ENCODE assay signal across 9 mouse cellular contexts in the genomic region with DNA sequence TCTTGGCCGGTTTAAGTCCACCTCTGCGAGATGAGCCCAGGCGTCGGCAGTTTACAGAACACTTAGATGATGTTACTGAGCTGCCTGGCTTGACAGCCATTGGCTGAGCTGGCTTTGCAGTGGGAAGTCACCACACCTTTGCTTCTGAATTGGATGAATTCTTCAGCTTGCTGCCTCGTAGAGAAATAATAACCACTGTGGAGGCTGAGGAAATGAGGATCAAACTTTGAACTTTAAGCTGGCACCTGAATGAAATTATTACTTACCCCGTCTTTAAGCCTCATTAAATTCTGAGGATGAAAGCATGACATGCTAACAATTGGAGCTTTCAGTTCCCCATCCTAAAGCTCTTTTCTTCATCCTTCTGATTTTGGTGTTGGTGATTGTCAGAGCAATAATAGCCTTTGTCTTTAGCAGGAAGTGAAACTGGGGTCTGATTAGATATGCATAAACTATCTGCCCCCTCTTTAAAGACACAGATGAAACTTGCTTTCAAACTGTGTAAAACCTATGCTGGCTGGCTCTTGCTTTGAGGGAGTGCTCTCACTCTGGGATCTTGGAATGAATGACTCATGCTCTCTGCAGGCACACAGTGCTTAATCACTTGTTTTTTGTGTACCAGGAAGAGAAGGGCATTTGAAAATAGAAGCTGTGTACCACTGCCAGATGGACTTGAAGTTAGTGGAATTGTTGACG. TPM values are rescaled to one million over a fixed set of nuclear protein-coding genes. Genes with fewer than 3 reads are reported as not detected.
A peak's percentile ranks its signal among the peaks of the same experiment; 100 is the strongest.
DNase-seq lines count a peak whose midpoint lies in the region; ATAC-seq and TF ChIP-seq lines count a peak whose summit lies in the region.
"Had no signal": no experiment of that assay in that cellular context is flagged by ENCODE, and none has a peak within 500 bp of the region (broad histone marks: within the 10 kb centered on the region; RNA-seq: fewer than 3 reads in every experiment).

No protein-coding gene starts in this region.

- H3K9ac ChIP-seq in midbrain, embryonic 13.5 days (replicated peaks): no peak overlapping the region
- H3K9ac ChIP-seq: limb, embryonic 12.5 days had no signal

- H3K4me2 ChIP-seq in midbrain, embryonic 13.5 days (replicated peaks): no peak overlapping the region
- H3K4me2 ChIP-seq: limb, embryonic 12.5 days had no signal

- peak; percentile 64 for DNase-seq in kidney, adult 2 months
- no peak for DNase-seq in kidney, adult 18-20 months
- DNase-seq in heart, adult 9 months (ENCODE audit: low spot score in 2 of 2): peak; percentile 65
- DNase-seq in lung, adult 2 months: no peak
- DNase-seq in testis, postnatal 10 days (ENCODE audit: low spot score): no peak

- no peak for TF ChIP-seq CTCF in kidney, adult 2 months (conservative IDR thresholded peaks at IDR 0.05; ENCODE audit: insufficient read depth, insufficient read length, low read depth, low read length)
- TF ChIP-seq CTCF in C2C12 (IDR thresholded peaks at IDR 0.05; ENCODE audit: control insufficient read depth, insufficient read depth, insufficient read length): no peak
- no peak for TF ChIP-seq CTCF in lung, adult 2 months (IDR thresholded peaks at IDR 0.05; ENCODE audit: insufficient read depth, low read length)

- ATAC-seq in midbrain, embryonic 13.5 days: no peak

- H3K36me3 ChIP-seq in kidney, adult 2 months (ENCODE audit: control insufficient read depth, insufficient read depth, low read length): no peaks in the 10 kb centered on the region
- no peaks in the 10 kb centered on the region for H3K36me3 ChIP-seq in C2C12 (ENCODE audit: control insufficient read depth, insufficient read depth)
- no peaks in the 10 kb centered on the region for H3K36me3 ChIP-seq in midbrain, embryonic 13.5 days
- H3K36me3 ChIP-seq: limb, embryonic 12.5 days had no signal

- peaks cover 44% of the 10 kb centered on the region for H3K4me1 ChIP-seq in kidney, adult 2 months (ENCODE audit: control insufficient read depth, insufficient read depth, low read length)
- H3K4me1 ChIP-seq in brown adipose tissue, adult 24 weeks (ENCODE audit: control insufficient read depth, insufficient read depth, insufficient read length, low read length): 0 out of 2 replicates have a peak, but pooled peaks cover 2% of the 10 kb centered on the region
- peaks cover 9% of the 10 kb centered on the region for H3K4me1 ChIP-seq in lung, adult 2 months (ENCODE audit: control insufficient read depth, insufficient read depth, low read length)
- peaks cover 8% of the 10 kb centered on the region for H3K4me1 ChIP-seq in midbrain, embryonic 13.5 days (replicated peaks)

- H3K79me3 ChIP-seq in C2C12 (ENCODE audit: low read depth): peaks cover 12% of the 10 kb centered on the region

- H3K27me3 ChIP-seq in kidney, adult 2 months (replicated peaks; ENCODE audit: control insufficient read depth, insufficient read depth, low read length): no peaks in the 10 kb centered on the region
- H3K27me3 ChIP-seq in C2C12 (ENCODE audit: control insufficient read depth, insufficient read depth, insufficient read length): no peaks in the 10 kb centered on the region
- no peaks in the 10 kb centered on the region for H3K27me3 ChIP-seq in midbrain, embryonic 13.5 days
- H3K27me3 ChIP-seq: limb, embryonic 12.5 days had no signal

- 28% methylated on average over 7 of the region's 7 CpGs for WGBS in kidney, adult 2 months
- WGBS in lung, adult 2 months: 30% methylated on average over 7 of the region's 7 CpGs
- 44% methylated on average over 7 of the region's 7 CpGs for WGBS in midbrain, embryonic 13.5 days

- H3K9me3 ChIP-seq in midbrain, embryonic 13.5 days: no peaks in the 10 kb centered on the region
- H3K9me3 ChIP-seq: limb, embryonic 12.5 days had no signal

- H3K4me3 ChIP-seq in kidney, adult 2 months (ENCODE audit: insufficient read depth, low read depth, low read length): no peak overlapping the region
- H3K4me3 ChIP-seq in C2C12 (ENCODE audit: insufficient read depth, poor library complexity, severe bottlenecking): no peak overlapping the region
- H3K4me3 ChIP-seq in brown adipose tissue, adult 24 weeks (ENCODE audit: insufficient read depth, low read depth, low read length): no peak overlapping the region
- peak overlapping the region; percentile 16 for H3K4me3 ChIP-seq in lung, adult 2 months (replicated peaks; ENCODE audit: extremely low read depth, low read depth, low read length)
- H3K4me3 ChIP-seq in midbrain, embryonic 13.5 days (replicated peaks): no peak overlapping the region
- H3K4me3 ChIP-seq: limb, embryonic 12.5 days had no signal

- H3ac ChIP-seq in C2C12 (ENCODE audit: control insufficient read depth, insufficient read length, low read depth): no peak overlapping the region

- peaks cover 35% of the 10 kb centered on the region for H3K79me2 ChIP-seq in C2C12 (ENCODE audit: control insufficient read depth, insufficient read depth)

- H3K27ac ChIP-seq in kidney, adult 2 months (ENCODE audit: insufficient read depth, low read depth, low read length): peak overlapping the region; percentile 92
- peak overlapping the region; percentile 58 for H3K27ac ChIP-seq in brown adipose tissue, adult 24 weeks (replicated peaks; ENCODE audit: low read depth, low read length)
- H3K27ac ChIP-seq in midbrain, embryonic 13.5 days: no peak overlapping the region
- H3K27ac ChIP-seq: limb, embryonic 12.5 days had no signal

- no peak for TF ChIP-seq POLR2A in kidney, adult 2 months (IDR thresholded peaks at IDR 0.05; ENCODE audit: low read depth, low read length)
- no peak for TF ChIP-seq POLR2A in lung, adult 2 months (IDR thresholded peaks at IDR 0.05; ENCODE audit: borderline replicate concordance, extremely low read depth, low read depth, low read length)

TF ChIP-seq in C2C12, 6 proteins besides CTCF, POLR2A, EP300 and RAD21:
- no peak for TF ChIP-seq USF1 (IDR thresholded peaks at IDR 0.05; ENCODE audit: low read depth)
- TF ChIP-seq MYOG (IDR thresholded peaks at IDR 0.05; ENCODE audit: control insufficient read depth, extremely low read depth, insufficient read length): no peak
- no peak for TF ChIP-seq CEBPB (IDR thresholded peaks at IDR 0.05; ENCODE audit: low read depth)
- TF ChIP-seq MAX (IDR thresholded peaks at IDR 0.05): peak; percentile 28
- peak; percentile 67 for TF ChIP-seq FOSL1 (IDR thresholded peaks at IDR 0.05; ENCODE audit: insufficient read depth, low read length, poor library complexity, severe bottlenecking)
- TF ChIP-seq MYOD1 (IDR thresholded peaks at IDR 0.05; ENCODE audit: control insufficient read depth, insufficient read length, low read depth): no peak

RNA-seq across cellular contexts. Expression of gene Inpp5f, which starts 11.3 kb away (rescaled TPM):
- polyA plus RNA-seq in kidney, adult 2 months (2012; rRNA removed): 14.6 TPM in 2 replicates
- 6.1 TPM for polyA plus RNA-seq in C2C12 (2012; fragmentation: generic; extraction: Trizol)
- 4.3 and 7.7 TPM in 2 replicates for polyA plus RNA-seq in brown adipose tissue, adult 24 weeks (2012; ENCODE audit: insufficient read depth, insufficient read length, missing spikeins)
- polyA plus RNA-seq in lung, adult 2 months (2012; rRNA removed): 5.4 and 6.7 TPM in 2 replicates
- polyA plus RNA-seq in midbrain, embryonic 13.5 days (2015; fragmentation: Nextera tagmentation; extraction: Ambion mirVana): 306 and 336 TPM in 2 replicates

Comparison
In these comparisons a context has a peak if more than half of its experiments do, and no peak if none do; other contexts are left out.
1. DNase-seq: peak in kidney, adult 2 months (single experiment) and heart, adult 9 months (2 of 2); none in kidney, adult 18-20 months (single experiment), lung, adult 2 months (single experiment) and testis, postnatal 10 days (single experiment).
2. RNA of gene Inpp5f, which starts 11.3 kb away (polyA plus RNA-seq): 306 to 336 TPM in midbrain, embryonic 13.5 days; 14.6 TPM in kidney, adult 2 months, 4.3 to 7.7 TPM in brown adipose tissue, adult 24 weeks, 5.4 to 6.7 TPM in lung, adult 2 months and 6.1 TPM in C2C12 (single experiment); every median in the first group is over 10 times any median in the second.